Mouse (Mus musculus): ENCODE results near the gene Ugdh.
"Not testable (repeated sequence)": the region's sequence is repeated elsewhere in the genome, so short reads cannot be mapped to it uniquely, and the experiment has no call there.

Gene Ugdh

DNA sequence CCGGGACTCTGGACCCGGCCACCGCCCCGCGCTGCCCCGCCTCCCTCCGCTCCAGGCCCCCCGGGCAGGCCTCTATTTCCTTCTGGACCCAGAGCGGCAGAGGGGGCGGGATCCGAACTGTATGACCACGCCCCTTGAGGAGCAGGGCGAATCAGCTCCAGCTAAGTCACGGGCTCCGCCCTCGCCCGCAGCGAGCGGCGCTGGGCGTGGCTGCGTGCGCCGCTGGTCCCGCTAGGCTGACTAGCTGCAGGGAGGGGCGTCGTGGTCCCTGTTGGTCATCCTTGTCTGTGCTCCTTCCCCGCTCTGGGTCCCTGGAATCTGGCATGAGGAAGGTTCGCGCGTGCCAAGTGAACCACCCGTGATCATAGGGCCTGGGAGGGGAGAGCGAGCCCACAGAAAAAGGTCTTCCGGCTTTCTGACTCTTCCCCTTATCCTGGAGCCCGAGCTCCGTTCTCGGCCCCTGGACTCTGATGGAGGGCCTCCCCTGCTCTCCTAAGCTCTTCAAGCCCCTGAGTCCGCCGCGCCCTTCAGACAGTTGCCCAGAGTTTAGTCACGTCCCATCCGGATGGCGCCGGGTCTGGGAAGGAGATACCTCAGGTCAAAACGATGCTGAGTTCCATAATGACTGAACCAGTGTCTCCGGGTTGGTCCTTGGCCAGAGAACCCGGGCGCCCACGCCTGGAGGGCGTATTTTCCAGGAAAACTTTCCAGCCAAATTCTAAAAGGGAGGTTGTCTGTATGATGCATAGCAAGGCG is at the start of gene Ugdh:
Ugdh (minus strand) TSS at position 144 of the 756 bp plus-strand sequence.
- peak; percentile 98 to 99 for DNase-seq

GRCm38 (mm10) chr5:65482996-65483395 is 47.2 kb upstream of the Ugdh start:
- no peak for DNase-seq

GRCm38 (mm10) chr5:65480511-65480910 is 44.8 kb upstream of the Ugdh start:
- DNase-seq = no peak

GRCm38 (mm10) chr5:65479681-65480445 is 44.1 kb upstream of the Ugdh start:
- DNase-seq = no peak

GRCm38 (mm10) chr5:65478224-65478623 is 42.5 kb upstream of the Ugdh start:
- DNase-seq = peak; percentile 32 to 52

GRCm38 (mm10) chr5:65476739-65477138 is 41.0 kb upstream of the Ugdh start:
- DNase-seq = not testable (repeated sequence)

GRCm38 (mm10) chr5:65475806-65476205 is 40.1 kb upstream of the Ugdh start:
- DNase-seq = peak; percentile 14 to 44

DNA sequence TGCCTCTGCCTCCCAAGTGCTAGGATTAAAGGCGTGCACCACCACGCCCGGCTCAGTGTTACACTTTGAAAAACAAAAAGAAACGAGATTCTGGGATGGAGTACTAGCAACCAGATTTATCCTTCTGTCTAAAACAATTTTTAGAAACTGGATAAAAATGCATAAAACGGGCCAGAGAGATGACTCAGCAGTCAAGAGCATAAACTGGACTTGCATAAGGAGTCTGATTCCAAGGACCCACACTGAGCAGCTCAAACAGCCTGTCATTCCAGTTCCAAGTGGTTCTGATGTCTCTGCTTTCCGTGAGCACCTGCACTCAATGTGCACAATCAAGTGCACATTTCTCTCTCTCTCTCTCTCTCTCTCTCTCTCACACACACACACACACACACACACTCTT is 34.0 kb upstream of the Ugdh start:
- DNase-seq = no peak

- DNase-seq = no peak
These were observed 31.2 kb upstream of the Ugdh start for GRCm38 (mm10) chr5:65466911-65467310.

GRCm38 (mm10) chr5:65460361-65460760 is 24.6 kb upstream of the Ugdh start:
- no peak for DNase-seq

GRCm38 (mm10) chr5:65459454-65459853 is 23.7 kb upstream of the Ugdh start:
- DNase-seq = no peak

DNA sequence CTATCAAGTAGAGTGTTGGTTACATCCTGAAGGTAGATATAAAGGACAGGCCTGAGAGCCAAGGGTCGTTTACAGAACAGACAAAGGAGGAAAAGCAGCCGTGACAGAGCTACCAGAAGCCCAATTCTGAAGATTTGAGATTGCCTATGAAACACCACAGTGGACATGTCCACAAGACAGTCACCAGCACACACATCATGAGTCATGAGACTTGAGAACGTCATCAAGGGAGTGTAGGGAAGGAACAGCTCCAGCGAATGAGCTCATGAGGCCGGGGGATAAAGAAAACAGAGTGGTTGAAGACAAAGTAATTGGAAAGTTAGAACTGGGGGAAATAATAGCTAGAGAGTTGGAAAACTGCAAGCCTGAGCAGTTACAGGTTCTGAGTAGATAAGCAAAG is 22.1 kb upstream of the Ugdh start:
- peak in 1 of 2 experiments; percentile 8 for DNase-seq

- peak; percentile 55 to 67 for DNase-seq
These were observed 21.5 kb upstream of the Ugdh start for GRCm38 (mm10) chr5:65457086-65457827.

- DNase-seq = no peak
These were observed 19.0 kb upstream of the Ugdh start for GRCm38 (mm10) chr5:65454771-65455170.

DNA sequence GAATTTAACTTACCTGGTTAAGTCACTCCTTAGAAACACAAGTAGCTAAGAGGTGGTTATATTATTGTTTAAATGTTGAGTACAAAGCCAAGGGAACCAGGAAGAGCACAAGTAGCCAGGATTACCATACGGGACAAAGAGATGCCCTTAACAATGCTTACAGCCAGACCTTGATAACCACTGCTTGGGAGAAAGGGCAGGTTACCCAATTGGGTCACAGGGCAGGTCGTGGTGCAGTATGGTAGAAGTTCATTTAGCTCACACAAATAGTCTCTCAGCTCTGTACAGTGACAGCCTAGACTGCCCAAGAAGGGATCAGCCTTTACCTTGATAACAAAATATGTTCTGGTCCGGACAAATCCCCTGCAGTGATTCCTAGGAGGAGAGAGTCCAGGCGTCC is 13.2 kb upstream of the Ugdh start:
- DNase-seq = no peak

DNA sequence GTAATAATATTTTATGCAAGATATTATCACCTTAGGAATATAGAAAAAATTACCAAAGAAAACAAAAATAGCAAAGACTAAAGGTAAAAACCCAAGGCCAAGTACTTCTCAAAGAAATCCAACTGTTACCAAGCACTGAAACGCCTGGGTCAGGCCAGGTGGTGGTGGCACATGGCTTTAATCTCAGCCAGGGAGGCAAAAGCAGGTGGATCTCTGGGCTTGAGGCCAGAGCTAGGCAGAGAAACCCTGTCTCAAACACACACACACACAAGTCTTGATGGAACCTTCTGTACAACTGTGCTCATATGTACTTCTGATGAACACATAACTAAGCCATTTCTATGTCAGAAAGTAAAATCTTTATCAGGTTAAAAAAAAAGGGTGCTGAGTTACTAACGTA is 12.1 kb upstream of the Ugdh start:
- no peak for DNase-seq

- DNase-seq = no peak
These were observed 11.0 kb upstream of the Ugdh start for GRCm38 (mm10) chr5:65446756-65447155.

DNA sequence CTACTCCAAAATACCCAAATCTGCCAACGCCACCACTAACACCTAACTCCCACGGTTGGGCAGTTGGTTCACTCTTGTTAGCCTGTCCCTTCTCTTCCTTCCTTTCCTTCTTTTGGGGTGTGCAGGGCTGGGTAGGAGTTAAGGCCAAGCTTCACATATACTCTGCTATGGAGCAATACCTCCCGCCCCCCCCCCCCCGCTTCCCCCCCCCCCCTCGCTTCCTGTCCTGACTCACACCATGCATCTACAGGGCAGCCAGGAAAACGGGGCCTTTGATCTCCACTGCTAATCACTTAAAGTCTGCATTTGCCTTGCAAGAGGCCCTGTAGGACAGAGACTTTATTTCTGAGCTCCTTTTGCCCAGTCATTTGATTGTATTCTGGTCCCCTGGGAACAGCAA is 9.2 kb upstream of the Ugdh start:
- DNase-seq = no peak

- no peak for DNase-seq
These were observed 2.3 kb upstream of the Ugdh start for GRCm38 (mm10) chr5:65438041-65438440.

- no peak for DNase-seq
These were observed 365 bp downstream of the Ugdh start for GRCm38 (mm10) chr5:65435363-65435805.

DNA sequence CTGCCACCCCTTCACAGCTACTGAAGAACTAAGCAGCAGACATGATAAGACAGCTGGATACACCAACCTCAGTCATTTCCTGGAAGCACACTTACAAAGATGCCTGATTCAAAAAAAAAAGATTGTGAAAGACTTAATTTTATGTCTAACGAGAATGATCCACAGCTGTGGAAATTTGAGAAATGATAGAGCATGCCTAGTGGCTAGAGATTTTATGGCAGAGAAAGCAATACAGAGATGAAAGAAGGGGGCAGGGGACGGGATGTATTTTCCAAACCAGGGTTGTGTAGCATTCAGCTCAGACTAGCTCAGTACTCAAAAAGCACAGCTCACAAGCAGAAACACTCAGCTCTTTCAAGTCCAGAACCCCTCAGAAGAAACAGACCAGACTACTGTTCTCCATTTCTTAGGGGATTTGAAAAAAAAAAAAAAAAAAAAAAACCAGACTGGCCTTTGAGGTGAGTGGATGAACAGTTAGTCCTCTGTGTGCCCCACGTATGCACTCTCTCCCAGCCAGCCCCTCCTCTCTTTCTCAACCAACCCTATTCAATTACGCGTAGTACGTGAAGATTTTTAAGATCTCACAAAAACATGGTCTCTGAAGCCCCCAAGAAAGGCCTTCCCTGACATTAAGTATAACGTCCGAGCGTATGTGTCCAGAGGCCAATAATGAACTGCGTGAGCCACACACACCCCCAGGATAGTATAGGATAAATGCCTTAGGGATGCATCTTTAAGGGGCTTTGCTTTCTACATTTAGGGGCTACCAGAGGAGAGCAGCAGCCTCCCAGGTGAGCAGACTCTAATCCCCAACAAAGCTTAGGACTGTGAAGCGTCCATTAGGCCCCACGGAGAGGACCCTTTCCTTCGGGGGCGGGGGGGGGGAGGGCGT is 1.0 kb downstream of the Ugdh start:
- peak in 1 of 2 experiments; percentile 22 for DNase-seq

GRCm38 (mm10) chr5:65429441-65429840 is 6.3 kb downstream of the Ugdh start:
- DNase-seq = no peak

Data from kidney, postnatal 4 days (tissue).